ENCODE assay signal across 8 mouse cellular contexts in the genomic region with DNA sequence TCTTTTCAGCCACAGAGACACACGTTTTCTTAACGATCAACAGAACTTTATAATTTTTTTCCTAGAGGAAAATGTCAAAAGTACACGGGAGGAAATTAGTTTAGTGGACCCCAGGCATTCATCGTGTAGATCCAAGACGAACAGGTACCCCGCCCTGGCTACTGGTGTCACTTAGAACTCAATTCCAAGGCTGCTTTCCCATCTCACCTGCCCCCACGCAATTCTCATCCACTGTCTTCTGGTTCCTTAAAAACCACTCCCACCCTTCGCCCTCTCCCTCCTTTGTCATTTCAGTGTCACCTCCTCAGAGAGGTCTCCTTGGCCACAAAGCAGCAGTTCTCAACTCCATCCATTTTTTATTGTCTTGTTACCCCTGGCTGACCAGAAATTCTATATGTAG. TPM values are rescaled to one million over a fixed set of nuclear protein-coding genes. Genes with fewer than 3 reads are reported as not detected.
A peak's percentile ranks its signal among the peaks of the same experiment; 100 is the strongest.
DNase-seq lines count a peak whose midpoint lies in the region; ATAC-seq lines count a peak whose summit lies in the region.

No protein-coding gene starts in this region.

- 22% methylated on average over 8 of the region's 8 CpGs for WGBS in kidney, embryonic 15.5 days
- WGBS in embryonic facial prominence, embryonic 11.5 days: 26% methylated on average over 8 of the region's 8 CpGs
- 20% methylated on average over 8 of the region's 8 CpGs for WGBS in hindbrain, embryonic 16.5 days
- 28% methylated on average over 8 of the region's 8 CpGs for WGBS in midbrain, embryonic 16.5 days

- no peak for DNase-seq in kidney, adult 11 months
- DNase-seq in embryonic facial prominence, embryonic 11.5 days (ENCODE audit: low spot score): no peak
- DNase-seq in gastrocnemius, postnatal 10 days: no peak
- no peak for DNase-seq in kidney, postnatal 14 days

- no peak overlapping the region for H3K9ac ChIP-seq in kidney, embryonic 15.5 days
- H3K9ac ChIP-seq in embryonic facial prominence, embryonic 11.5 days (replicated peaks; ENCODE audit: low read length): peak overlapping the region; percentile 32; the same call in 1 of the 2 replicates
- H3K9ac ChIP-seq in hindbrain, embryonic 16.5 days (ENCODE audit: low read depth, low read length): no peak overlapping the region
- no peak overlapping the region for H3K9ac ChIP-seq in midbrain, embryonic 16.5 days (ENCODE audit: low read depth, low read length)

- no peaks in the 10 kb centered on the region for H3K36me3 ChIP-seq in kidney, embryonic 15.5 days
- H3K36me3 ChIP-seq in embryonic facial prominence, embryonic 11.5 days (replicated peaks; ENCODE audit: control insufficient read depth, insufficient read depth, low read depth, low read length): no peaks in the 10 kb centered on the region
- no peaks in the 10 kb centered on the region for H3K36me3 ChIP-seq in hindbrain, embryonic 16.5 days (ENCODE audit: control insufficient read depth, insufficient read depth, low read length)
- H3K36me3 ChIP-seq in midbrain, embryonic 16.5 days (ENCODE audit: control insufficient read depth, insufficient read depth, low read length): no peaks in the 10 kb centered on the region

- peak; percentile 15 for ATAC-seq in kidney, embryonic 15.5 days (replicated peaks; ENCODE audit: low FRiP score)
- ATAC-seq in embryonic facial prominence, embryonic 11.5 days (replicated peaks; ENCODE audit: insufficient number of reproducible peaks, low FRiP score, low TSS enrichment, low read depth): no peak
- 0 out of 2 replicates have a peak, but pooled peaks have one; percentile 8 for ATAC-seq in hindbrain, embryonic 16.5 days
- peak; percentile 29; the same call in 1 of the 2 replicates for ATAC-seq in midbrain, embryonic 16.5 days
- no peak for ATAC-seq in activated CD4-positive, CD25-positive, alpha-beta regulatory T cell, adult 4 months

- no peaks in the 10 kb centered on the region for H3K9me3 ChIP-seq in kidney, embryonic 15.5 days (replicated peaks)
- no peaks in the 10 kb centered on the region for H3K9me3 ChIP-seq in embryonic facial prominence, embryonic 11.5 days (replicated peaks; ENCODE audit: control insufficient read depth, low read length)
- no peaks in the 10 kb centered on the region for H3K9me3 ChIP-seq in hindbrain, embryonic 16.5 days (ENCODE audit: control insufficient read depth, low read length)
- no peaks in the 10 kb centered on the region for H3K9me3 ChIP-seq in midbrain, embryonic 16.5 days (replicated peaks; ENCODE audit: control insufficient read depth, low read length, poor library complexity, severe bottlenecking)

- peak overlapping the region; percentile 83 for H3K4me2 ChIP-seq in kidney, embryonic 15.5 days
- H3K4me2 ChIP-seq in embryonic facial prominence, embryonic 11.5 days (ENCODE audit: low read depth, low read length): peak overlapping the region; percentile 88
- peak overlapping the region; percentile 92 for H3K4me2 ChIP-seq in hindbrain, embryonic 16.5 days (ENCODE audit: low read length)
- peak overlapping the region; percentile 98 for H3K4me2 ChIP-seq in midbrain, embryonic 16.5 days (ENCODE audit: low read length)

- peak overlapping the region; percentile 37 for H3K27ac ChIP-seq in kidney, embryonic 15.5 days
- H3K27ac ChIP-seq in embryonic facial prominence, embryonic 11.5 days (replicated peaks; ENCODE audit: low read depth, low read length): no peak overlapping the region
- H3K27ac ChIP-seq in hindbrain, embryonic 16.5 days (ENCODE audit: low read depth, low read length): no peak overlapping the region
- no peak overlapping the region for H3K27ac ChIP-seq in midbrain, embryonic 16.5 days (ENCODE audit: low read length)

- peak overlapping the region; percentile 66 for H3K4me3 ChIP-seq in kidney, embryonic 15.5 days (replicated peaks)
- H3K4me3 ChIP-seq in embryonic facial prominence, embryonic 11.5 days (ENCODE audit: low read depth, low read length): peak overlapping the region; percentile 51
- H3K4me3 ChIP-seq in hindbrain, embryonic 16.5 days (ENCODE audit: low read length): peak overlapping the region; percentile 51
- H3K4me3 ChIP-seq in midbrain, embryonic 16.5 days (ENCODE audit: low read depth, low read length): peak overlapping the region; percentile 54

- no peaks in the 10 kb centered on the region for H3K27me3 ChIP-seq in kidney, embryonic 15.5 days
- H3K27me3 ChIP-seq in embryonic facial prominence, embryonic 11.5 days (ENCODE audit: control insufficient read depth, insufficient read depth, low read length): peaks cover 4% of the 10 kb centered on the region
- peaks cover 7% of the 10 kb centered on the region for H3K27me3 ChIP-seq in hindbrain, embryonic 16.5 days (replicated peaks; ENCODE audit: control insufficient read depth, insufficient read depth, low read length)
- H3K27me3 ChIP-seq in midbrain, embryonic 16.5 days (ENCODE audit: control insufficient read depth, insufficient read depth, low read depth, low read length): peaks cover 13% of the 10 kb centered on the region

- peaks cover 17% of the 10 kb centered on the region for H3K4me1 ChIP-seq in kidney, embryonic 15.5 days
- H3K4me1 ChIP-seq in embryonic facial prominence, embryonic 11.5 days (ENCODE audit: control insufficient read depth, insufficient read depth, low read length): no peaks in the 10 kb centered on the region
- peaks cover 7% of the 10 kb centered on the region for H3K4me1 ChIP-seq in hindbrain, embryonic 16.5 days (ENCODE audit: control insufficient read depth, insufficient read depth, low read depth, low read length)
- peaks cover 6% of the 10 kb centered on the region for H3K4me1 ChIP-seq in midbrain, embryonic 16.5 days (ENCODE audit: control insufficient read depth, insufficient read depth, low read length)

RNA-seq across cellular contexts. Expression of a gene that starts 0.5 kb away (rescaled TPM):
- polyA plus RNA-seq in kidney, embryonic 15.5 days (2015; fragmentation: Nextera tagmentation; extraction: Ambion mirVana): 5.0 and 5.4 TPM in 2 replicates
- polyA plus RNA-seq in embryonic facial prominence, embryonic 11.5 days (2014; fragmentation: Nextera tagmentation; extraction: Ambion mirVana): 3.0 and 3.1 TPM in 2 replicates
- 0.79 and 1.2 TPM in 2 replicates for polyA plus RNA-seq in hindbrain, embryonic 16.5 days (2015; fragmentation: Nextera tagmentation; extraction: Ambion mirVana)
- polyA plus RNA-seq in midbrain, embryonic 16.5 days (2015; fragmentation: Nextera tagmentation; extraction: Ambion mirVana): 0.26 and 0.49 TPM in 2 replicates
- polyA plus RNA-seq in activated CD4-positive, CD25-positive, alpha-beta regulatory T cell, adult 4 months (2017; shearing (Covaris generic)): under 1 TPM; 0.45 to 0.47 TPM
- 1 to 10 TPM; 5.7 to 9.4 TPM for total RNA-seq in gastrocnemius, postnatal 10 days (2021)

RNA-seq across cellular contexts. Expression of a gene that starts 42.9 kb away (rescaled TPM):
- polyA plus RNA-seq in kidney, embryonic 15.5 days (2015; fragmentation: Nextera tagmentation; extraction: Ambion mirVana): 64.8 and 66.3 TPM in 2 replicates
- polyA plus RNA-seq in embryonic facial prominence, embryonic 11.5 days (2014; fragmentation: Nextera tagmentation; extraction: Ambion mirVana): 109 and 114 TPM in 2 replicates
- 74.4 and 75.2 TPM in 2 replicates for polyA plus RNA-seq in hindbrain, embryonic 16.5 days (2015; fragmentation: Nextera tagmentation; extraction: Ambion mirVana)
- polyA plus RNA-seq in midbrain, embryonic 16.5 days (2015; fragmentation: Nextera tagmentation; extraction: Ambion mirVana): 76.0 and 78.2 TPM in 2 replicates
- polyA plus RNA-seq in activated CD4-positive, CD25-positive, alpha-beta regulatory T cell, adult 4 months (2017; shearing (Covaris generic)): 10 to 100 TPM; 30.7 to 34.4 TPM
- 10 to 100 TPM; 15.5 to 15.9 TPM for total RNA-seq in gastrocnemius, postnatal 10 days (2021)

RNA-seq across cellular contexts. Expression of a gene that starts 45.3 kb away (rescaled TPM):
- polyA plus RNA-seq in kidney, embryonic 15.5 days (2015; fragmentation: Nextera tagmentation; extraction: Ambion mirVana): 14.5 and 17.4 TPM in 2 replicates
- polyA plus RNA-seq in embryonic facial prominence, embryonic 11.5 days (2014; fragmentation: Nextera tagmentation; extraction: Ambion mirVana): 14.6 and 17.2 TPM in 2 replicates
- 32.7 and 33.7 TPM in 2 replicates for polyA plus RNA-seq in hindbrain, embryonic 16.5 days (2015; fragmentation: Nextera tagmentation; extraction: Ambion mirVana)
- 33.4 and 36.2 TPM in 2 replicates for polyA plus RNA-seq in midbrain, embryonic 16.5 days (2015; fragmentation: Nextera tagmentation; extraction: Ambion mirVana)
- 100 to 1,000 TPM; 149 to 152 TPM for polyA plus RNA-seq in activated CD4-positive, CD25-positive, alpha-beta regulatory T cell, adult 4 months (2017; shearing (Covaris generic))
- total RNA-seq in gastrocnemius, postnatal 10 days (2021): 10 to 100 TPM; 15.1 to 15.8 TPM

Comparison
In these comparisons a context has a peak if more than half of its experiments do, and no peak if none do; other contexts are left out.
1. ATAC-seq: peak in kidney, embryonic 15.5 days (single experiment), hindbrain, embryonic 16.5 days (single experiment) and midbrain, embryonic 16.5 days (single experiment); none in embryonic facial prominence, embryonic 11.5 days (single experiment) and activated CD4-positive, CD25-positive, alpha-beta regulatory T cell, adult 4 months (single experiment).
2. Peak in every context shown above with its lines, with median percentiles within 50 percentile points of each other: H3K4me2 ChIP-seq and H3K4me3 ChIP-seq.